Mouse (Mus musculus): ENCODE measurements around the gene Itgb2.
A peak's percentile ranks its signal among the peaks of the same experiment; 100 is the strongest.

DNA sequence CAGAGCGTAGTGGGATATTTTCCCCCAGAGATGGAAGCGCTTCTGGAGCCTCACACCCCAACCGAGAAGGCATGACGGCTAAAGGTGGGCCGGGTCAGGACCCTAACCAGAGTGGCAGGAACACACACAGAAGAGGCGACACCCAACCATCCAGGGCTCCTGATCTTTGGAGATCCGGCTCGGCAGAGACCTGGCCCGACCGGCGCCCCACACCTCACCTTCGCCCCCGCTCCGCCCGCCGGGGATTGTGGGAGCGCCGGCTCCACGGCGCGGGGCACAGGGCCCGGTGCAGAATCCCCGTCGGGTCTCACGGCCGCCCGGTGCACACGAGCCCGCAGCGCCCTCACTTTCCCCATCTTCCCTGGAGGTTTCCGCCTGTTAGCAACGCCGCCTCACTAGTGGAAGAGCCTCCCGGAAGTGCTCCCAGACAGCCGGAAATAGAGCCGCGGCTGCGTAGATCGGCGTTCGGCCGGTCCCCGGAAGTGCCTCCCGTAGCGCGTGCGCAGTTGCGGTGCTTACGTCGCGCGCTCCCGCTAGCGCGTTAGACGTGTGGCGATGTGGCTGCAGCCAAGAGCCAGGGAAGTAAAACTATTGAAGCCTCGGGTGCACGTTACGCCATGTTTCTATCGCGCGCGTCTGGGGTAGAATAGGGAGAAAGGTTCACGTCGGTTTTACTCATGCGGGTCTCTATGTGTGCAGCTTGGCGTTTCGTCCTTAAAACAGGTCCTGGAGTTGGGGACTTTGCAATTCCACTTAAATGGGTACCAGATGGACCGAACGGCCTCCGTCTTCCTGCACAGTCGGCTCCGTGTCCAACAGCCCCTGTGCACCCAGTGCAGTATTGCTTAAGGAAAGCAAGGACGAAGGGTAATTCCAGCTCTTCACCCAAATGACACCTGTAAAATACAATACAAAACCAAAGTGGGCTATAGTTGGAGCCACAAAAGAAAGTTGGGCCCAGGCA, 14.4 kb upstream of the Itgb2 start, which contains the start of gene Fam207a:
- TF ChIP-seq CTCF (IDR thresholded peaks at IDR 0.05; ENCODE audit: insufficient read depth, low read depth, low read length) = no peak
- peak; percentile 86 for TF ChIP-seq POLR2A (IDR thresholded peaks at IDR 0.05; ENCODE audit: insufficient read depth, low read depth, low read length)

Measured in olfactory bulb, adult 2 months (tissue).